Mouse (Mus musculus) embryonic facial prominence, embryonic 15.5 days (tissue): ENCODE measurements around the gene Gm20883. TPM values are rescaled to one million over a fixed set of nuclear protein-coding genes. Genes with fewer than 3 reads are reported as not detected.
"Not testable (repeated sequence)": the region's sequence is repeated elsewhere in the genome, so short reads cannot be mapped to it uniquely, and the experiment has no call there.

ENCODE experiments used
- ATAC-seq: fragments of 200-750 bp; cut with Nextera tagmentation; 2 replicates; pipeline ENCODE4 v1.8.0; 2017; ENCODE audit warnings: low read depth, moderate TSS enrichment; ENCODE audit not compliant: insufficient number of reproducible peaks, low FRiP score, low TSS enrichment
- H3K27ac ChIP-seq: fragments of 300-500 bp; sonication (generic); replicated peaks from 2 replicates; pipeline ENCODE4 v1.5.1; 2015; ENCODE audit warnings: mild to moderate bottlenecking, inconsistent platforms
- H3K27me3 ChIP-seq: fragments of 300-500 bp; sonication (generic); 2 replicates; pipeline ENCODE4 v1.6.1; 2015; ENCODE audit warnings: inconsistent platforms
- H3K36me3 ChIP-seq: fragments of 300-500 bp; sonication (generic); 2 replicates; pipeline ENCODE4 v1.6.1; 2015; ENCODE audit warnings: mild to moderate bottlenecking, inconsistent platforms
- H3K4me1 ChIP-seq: fragments of 300-500 bp; sonication (generic); 2 replicates; pipeline ENCODE4 v1.6.1; 2015; ENCODE audit warnings: inconsistent platforms
- H3K4me2 ChIP-seq: fragments of 300-500 bp; sonication (generic); replicated peaks from 2 replicates; pipeline ENCODE4 v1.6.1; 2015; ENCODE audit warnings: mild to moderate bottlenecking, inconsistent platforms
- H3K4me3 ChIP-seq: fragments of 300-500 bp; sonication (generic); replicated peaks from 2 replicates; pipeline ENCODE4 v1.5.1; 2015; ENCODE audit warnings: mild to moderate bottlenecking, inconsistent platforms
- H3K9ac ChIP-seq: fragments of 300-500 bp; sonication (generic); 2 replicates; pipeline ENCODE4 v1.6.1; 2015; ENCODE audit warnings: inconsistent platforms
- H3K9me3 ChIP-seq: fragments of 300-500 bp; sonication (generic); replicated peaks from 2 replicates; pipeline ENCODE4 v1.6.1; 2016; ENCODE audit warnings: inconsistent platforms
- WGBS: fragments of 180-500 bp; shearing (Covaris S2); methylation state at CpG from one replicate; pipeline ENCODE4 v1.1.7; 2015; 5-methylcytosine and 5-hydroxymethylcytosine counted together
- polyA plus RNA-seq: library from polyadenylated mRNA; unstranded; fragments of >200 nt; fragmentation: Nextera tagmentation; extraction: Ambion mirVana; gene quantifications from 2 replicates; pipeline ENCODE4 v1.2.1, GENCODE M21; 2015

The Gm20883 gene
- not detected in 2 replicates for polyA plus RNA-seq

DNA sequence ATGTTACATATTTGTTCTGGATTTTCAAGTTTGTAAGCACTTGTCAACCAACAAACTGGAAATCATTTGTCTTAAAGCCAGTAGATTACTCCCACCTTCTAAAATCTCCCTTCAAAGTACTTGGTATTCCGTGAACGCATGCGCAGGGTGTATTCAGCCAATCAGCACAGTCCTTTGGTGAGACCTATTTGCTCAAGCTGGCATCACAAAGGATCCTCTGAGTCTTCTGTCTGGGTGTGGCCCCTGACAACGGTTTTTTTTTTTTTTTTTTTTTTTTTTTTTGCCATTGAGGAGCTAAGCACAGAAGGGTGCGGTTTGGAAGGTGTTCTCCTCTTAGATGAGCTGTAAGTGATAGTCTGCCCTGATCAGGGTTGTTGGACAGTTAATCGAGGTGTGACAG is at the start of gene Gm20883:
Gm20883 (plus strand) TSS at position 301 of the 400 bp plus-strand sequence.
- H3K9me3 ChIP-seq, result not testable (repeated sequence)

More for the DNA sequence above, at the start of gene Gm20883:
- H3K27ac ChIP-seq, ATAC-seq, H3K4me1 ChIP-seq, H3K4me2 ChIP-seq, H3K27me3 ChIP-seq, H3K4me3 ChIP-seq, H3K36me3 ChIP-seq, H3K9ac ChIP-seq: not testable (repeated sequence)
- no CpG with 5 or more reads among the region's 6 CpGs for WGBS
